Mouse (Mus musculus) c-Kit-positive CD71-positive TER-119-positive erythroid progenitor cells, embryonic 14.5 days (primary cell): ENCODE measurements around the gene Wdr77.
"Not testable (repeated sequence)": the region's sequence is repeated elsewhere in the genome, so short reads cannot be mapped to it uniquely, and the experiment has no call there.

Source experiments
- DNase-seq: peaks from one replicate; pipeline ENCODE4 v3.0.0-alpha.2; 2013; ENCODE audit warnings: low spot score

Wdr77 gene

GRCm38 (mm10) chr3:105951348-105951747 is 7.8 kb upstream of the Wdr77 start:
- no peak for DNase-seq

GRCm38 (mm10) chr3:105957235-105957634 is 1.9 kb upstream of the Wdr77 start:
- DNase-seq = no peak

GRCm38 (mm10) chr3:105958204-105958603 is 965 bp upstream of the Wdr77 start:
- peak; percentile 35 for DNase-seq

- DNase-seq = no peak
Measured at GRCm38 (mm10) chr3:105959585-105959984, 416 bp downstream of the Wdr77 start.

GRCm38 (mm10) chr3:105959999-105960398 is 830 bp downstream of the Wdr77 start, which contains the start of gene Atp5f1:
Gene Atp5f1 (minus strand): TSS chr3:105960099.
- no peak for DNase-seq

GRCm38 (mm10) chr3:105960700-105961099 is 1.5 kb downstream of the Wdr77 start:
- DNase-seq = no peak

- DNase-seq = no peak
Measured at GRCm38 (mm10) chr3:105971831-105972446, 12.8 kb downstream of the Wdr77 start.

- DNase-seq = no peak
Measured at GRCm38 (mm10) chr3:105973411-105973810, 14.2 kb downstream of the Wdr77 start, which contains the start of gene Ovgp1. Gene Ovgp1 (plus strand): TSS chr3:105973711.

- no peak for DNase-seq
Measured at GRCm38 (mm10) chr3:105974174-105974573, 15.0 kb downstream of the Wdr77 start.

- DNase-seq = not testable (repeated sequence)
Measured at GRCm38 (mm10) chr3:105989611-105990010, 30.4 kb downstream of the Wdr77 start.

- peak; percentile 37 for DNase-seq
Measured at GRCm38 (mm10) chr3:105991653-105992283, 32.6 kb downstream of the Wdr77 start.

- no peak for DNase-seq
Measured at GRCm38 (mm10) chr3:105994730-105995129, 35.6 kb downstream of the Wdr77 start.

- no peak for DNase-seq
Measured at GRCm38 (mm10) chr3:106000707-106001375, 41.7 kb downstream of the Wdr77 start.

GRCm38 (mm10) chr3:106001416-106002370 is 42.5 kb downstream of the Wdr77 start:
- DNase-seq = no peak

- not testable (repeated sequence) for DNase-seq
Measured at GRCm38 (mm10) chr3:106003360-106003759, 44.2 kb downstream of the Wdr77 start.

GRCm38 (mm10) chr3:106014546-106014945 is 55.4 kb downstream of the Wdr77 start, which contains the start of gene Pifo:
Gene Pifo (minus strand): TSS chr3:106014646.
- DNase-seq = no peak
